Mouse (Mus musculus): ENCODE measurements at regions not wholly inside any gene's neighbourhood (a gene's known extent, or its start where the extent isn't known, plus 50 kb on each side); places are given as distances from the start of the nearest gene placed in this dataset.

- H3K27ac ChIP-seq, result no peak overlapping the region
- WGBS, result 45% methylated on average over 6 of the region's 6 CpGs
- H3K9me3 ChIP-seq, result no peaks in the 10 kb centered on the region
- H3K4me1 ChIP-seq, result no peaks in the 10 kb centered on the region
- H3K36me3 ChIP-seq, result no peaks in the 10 kb centered on the region
- no peak overlapping the region for H3K4me2 ChIP-seq
- no peak overlapping the region for H3K4me3 ChIP-seq
- H3K9ac ChIP-seq, result no peak overlapping the region
- H3K27me3 ChIP-seq, result no peaks in the 10 kb centered on the region
- no peak for ATAC-seq (ENCODE audit: borderline replicate concordance, extremely low read depth, low FRiP score, low TSS enrichment)
Observed at GRCm38 (mm10) chr8:117852521-117852920, 50.8 kb upstream of the Mphosph6 start.
